Mouse (Mus musculus) stomach, postnatal 0 days (tissue): ENCODE measurements around the gene Frem3. TPM values are rescaled to one million over a fixed set of nuclear protein-coding genes. Genes with fewer than 3 reads are reported as not detected.

ENCODE experiments used
- ATAC-seq: fragments of 200-750 bp; cut with Nextera tagmentation; 2 replicates; pipeline ENCODE4 v1.8.0; 2017; ENCODE audit not compliant: low FRiP score, low TSS enrichment
- DNase-seq: peaks from one replicate; pipeline ENCODE4 v3.0.0-alpha.2; 2016; ENCODE audit warnings: low spot score
- H3K27ac ChIP-seq: fragments of 300-500 bp; sonication (generic); replicated peaks from 2 replicates; pipeline ENCODE4 v1.5.1; 2014; ENCODE audit warnings: mild to moderate bottlenecking, control low read depth
- H3K27me3 ChIP-seq: fragments of 300-500 bp; sonication (generic); 2 replicates; pipeline ENCODE4 v1.6.1; 2014; ENCODE audit warnings: low read length; ENCODE audit not compliant: control insufficient read depth, insufficient read depth
- H3K36me3 ChIP-seq: fragments of 300-500 bp; sonication (generic); 2 replicates; pipeline ENCODE4 v1.6.1; 2014; ENCODE audit warnings: low read length, mixed read lengths; ENCODE audit not compliant: control insufficient read depth, insufficient read depth
- H3K4me1 ChIP-seq: fragments of 300-500 bp; sonication (generic); replicated peaks from 2 replicates; pipeline ENCODE4 v1.6.1; 2014; ENCODE audit warnings: antibody characterized with exemption; ENCODE audit not compliant: control insufficient read depth, insufficient read depth
- H3K4me2 ChIP-seq: fragments of 300-500 bp; sonication (generic); replicated peaks from 2 replicates; pipeline ENCODE4 v1.6.1; 2014; ENCODE audit warnings: low read depth, mild to moderate bottlenecking, control low read depth, moderate library complexity
- H3K4me3 ChIP-seq: fragments of 300-500 bp; sonication (generic); 2 replicates; pipeline ENCODE4 v1.5.1; 2014; ENCODE audit warnings: low read depth, low read length, control low read depth
- H3K9ac ChIP-seq: fragments of 300-500 bp; sonication (generic); 2 replicates; pipeline ENCODE4 v1.6.1; 2014; ENCODE audit warnings: mild to moderate bottlenecking, low read length, control low read depth, mixed read lengths
- H3K9me3 ChIP-seq: fragments of 300-500 bp; sonication (generic); 2 replicates; pipeline ENCODE4 v1.6.1; 2016; ENCODE audit warnings: low read length; ENCODE audit not compliant: control insufficient read depth
- CTCF ChIP-seq: IDR thresholded peaks from 2 replicates; pipeline ENCODE4 v1.5.1; 2016; ENCODE audit warnings: antibody characterized with exemption, low read depth, mild to moderate bottlenecking, moderate library complexity
- EP300 ChIP-seq: optimal IDR thresholded peaks from 2 replicates; pipeline ENCODE3; 2016; ENCODE audit warnings: antibody characterized with exemption
- WGBS: fragments of 180-500 bp; shearing (Covaris S2); extraction: QIAGEN DNeasy Blood & Tissue Kit; methylation state at CpG from one replicate; pipeline ENCODE4 v1.1.7; 2014; 5-methylcytosine and 5-hydroxymethylcytosine counted together
- polyA plus RNA-seq: library from polyadenylated mRNA; unstranded; fragments of >200 nt; fragmentation: Nextera tagmentation; extraction: Ambion mirVana; gene quantifications from 2 replicates; pipeline ENCODE4 v1.2.1, GENCODE M21; 2015

The Frem3 gene
- polyA plus RNA-seq, 1 experiment from 2014 or later = 0.06 TPM

DNA sequence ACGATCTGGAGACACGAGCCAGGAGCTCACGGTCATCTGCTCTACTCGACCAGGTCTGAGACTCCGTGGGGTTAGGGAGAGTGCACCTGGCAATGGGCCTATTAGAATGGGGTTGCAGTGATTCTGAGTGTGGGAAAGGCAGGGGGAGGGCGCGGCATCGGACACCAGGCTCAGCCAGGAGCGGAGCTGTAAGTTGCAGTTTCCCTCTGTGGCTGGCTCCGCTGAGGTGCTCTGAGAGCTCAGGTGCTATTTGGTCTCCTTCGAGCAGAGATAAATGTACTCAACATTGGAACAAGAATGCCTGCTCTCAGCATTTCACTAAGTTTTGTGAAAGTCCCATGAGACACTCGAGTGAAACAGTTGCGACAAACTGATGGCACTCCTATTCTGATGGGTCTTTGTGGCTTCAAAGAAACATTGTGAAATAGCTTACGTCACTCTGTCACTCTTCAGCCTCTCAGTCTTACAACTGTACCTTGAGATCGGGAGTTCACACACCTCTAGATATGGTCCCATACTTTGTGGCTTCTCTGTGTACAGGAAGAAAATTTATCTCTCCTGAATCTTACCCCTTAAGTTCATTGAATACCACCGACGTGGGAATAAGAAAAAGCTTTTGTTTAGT is 58.5 kb downstream of the Frem3 start:
- Histone ChIP-seq H3K4me1 (no peaks in the 10 kb centered on the region), H3K9me3 (no peaks in the 10 kb centered on the region), H3K9ac (no peak overlapping the region), H3K27ac (no peak overlapping the region), H3K27me3 (no peaks in the 10 kb centered on the region), H3K36me3 (no peaks in the 10 kb centered on the region), H3K4me3 (0 out of 2 replicates have a peak overlapping the region, but pooled peaks have one; percentile 4), H3K4me2 (peak overlapping the region; percentile 41)
- ATAC-seq (no peak), DNase-seq (peak; percentile 29)
- TF ChIP-seq CTCF (no peak), EP300 (no peak)
- 39% methylated on average over 17 of the region's 17 CpGs for WGBS

DNA sequence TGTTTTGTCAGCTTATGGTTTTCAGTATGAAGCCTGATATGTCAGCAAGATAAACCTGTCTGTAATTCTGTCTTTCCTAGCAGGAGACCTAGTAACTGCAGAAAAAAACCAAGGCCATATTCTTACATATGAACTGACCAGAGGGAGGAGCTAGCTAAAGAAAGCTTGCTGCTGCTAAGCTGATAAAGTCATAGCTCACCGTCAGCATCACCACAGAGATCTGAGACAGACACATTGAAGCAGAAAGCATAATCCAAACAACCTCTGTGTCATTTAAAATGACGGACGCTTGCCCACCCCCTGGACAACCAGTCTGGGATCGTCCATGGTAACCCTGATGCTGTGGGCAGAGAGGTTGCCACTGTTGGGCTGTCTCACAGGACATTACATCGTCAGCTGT is 71.7 kb downstream of the Frem3 start:
- Histone ChIP-seq H3K36me3 (no peaks in the 10 kb centered on the region), H3K27ac (no peak overlapping the region), H3K27me3 (no peaks in the 10 kb centered on the region), H3K4me2 (no peak overlapping the region), H3K4me3 (no peak overlapping the region), H3K4me1 (no peaks in the 10 kb centered on the region), H3K9me3 (no peaks in the 10 kb centered on the region), H3K9ac (no peak overlapping the region)
- 66% methylated on average over 5 of the region's 5 CpGs for WGBS
- TF ChIP-seq CTCF = no peak
- TF ChIP-seq EP300 = no peak
- ATAC-seq (no peak), DNase-seq (no peak)

DNA sequence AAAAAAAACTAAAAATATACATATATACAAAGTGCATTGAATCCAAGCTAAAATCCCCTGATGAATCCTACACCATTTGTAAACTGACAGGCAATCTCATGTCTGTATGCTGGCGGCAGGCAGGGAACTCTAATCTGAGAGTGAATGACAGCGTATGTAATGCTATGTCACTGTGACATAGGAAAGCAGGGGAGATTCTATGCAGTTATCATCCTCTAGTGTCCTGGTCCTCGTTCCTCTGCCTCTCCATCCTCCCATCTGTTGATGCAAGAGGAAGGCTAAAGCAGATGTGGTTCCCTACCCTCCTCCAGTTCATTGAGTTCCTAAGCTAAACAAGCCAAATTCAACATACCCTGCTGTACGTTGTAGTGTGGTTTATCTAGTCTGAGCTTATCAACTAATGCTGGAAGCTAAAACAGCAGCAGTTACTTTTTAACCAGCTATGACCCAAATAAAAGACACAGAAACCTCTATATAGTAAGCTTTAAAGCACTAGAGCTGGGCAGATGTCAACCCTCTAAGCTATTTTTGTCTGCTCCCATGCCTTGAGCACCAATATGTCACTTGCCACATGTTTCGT is 73.0 kb downstream of the Frem3 start:
- no peak for DNase-seq
- Histone ChIP-seq H3K9ac (no peak overlapping the region), H3K36me3 (no peaks in the 10 kb centered on the region), H3K27me3 (no peaks in the 10 kb centered on the region), H3K4me2 (no peak overlapping the region), H3K4me1 (no peaks in the 10 kb centered on the region), H3K9me3 (no peaks in the 10 kb centered on the region), H3K27ac (no peak overlapping the region), H3K4me3 (no peak overlapping the region)
- TF ChIP-seq EP300 (no peak), CTCF (no peak)
- no peak for ATAC-seq
- WGBS = 55% methylated on average over 5 of the region's 5 CpGs

DNA sequence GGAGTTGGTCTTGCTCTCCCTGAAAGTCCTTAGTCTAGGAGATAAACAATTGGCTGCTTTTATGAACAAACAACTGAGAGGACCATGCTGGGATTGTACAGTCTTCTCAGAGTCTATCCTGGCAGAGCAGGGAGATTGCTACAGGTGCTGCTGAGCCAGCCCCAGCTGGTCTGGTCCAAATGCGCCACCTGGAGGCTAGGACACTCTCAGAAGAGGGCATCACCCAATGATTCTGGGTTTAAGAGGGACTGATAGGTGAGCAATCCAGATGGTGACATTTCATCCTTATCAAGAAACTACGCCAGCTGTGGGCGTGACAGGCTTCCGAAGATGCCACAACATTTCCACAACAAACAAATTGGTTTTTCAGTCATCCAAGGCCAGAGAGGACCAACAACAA is 77.3 kb downstream of the Frem3 start:
- Histone ChIP-seq H3K4me1 (no peaks in the 10 kb centered on the region), H3K36me3 (no peaks in the 10 kb centered on the region), H3K9me3 (no peaks in the 10 kb centered on the region), H3K27me3 (no peaks in the 10 kb centered on the region), H3K27ac (no peak overlapping the region), H3K4me3 (no peak overlapping the region), H3K9ac (no peak overlapping the region), H3K4me2 (no peak overlapping the region)
- WGBS = 36% methylated on average over 4 of the region's 4 CpGs
- DNase-seq (peak; percentile 66), ATAC-seq (peak; percentile 63; the same call in 1 of the 2 replicates)
- TF ChIP-seq EP300 (no peak), CTCF (peak; percentile 85)

DNA sequence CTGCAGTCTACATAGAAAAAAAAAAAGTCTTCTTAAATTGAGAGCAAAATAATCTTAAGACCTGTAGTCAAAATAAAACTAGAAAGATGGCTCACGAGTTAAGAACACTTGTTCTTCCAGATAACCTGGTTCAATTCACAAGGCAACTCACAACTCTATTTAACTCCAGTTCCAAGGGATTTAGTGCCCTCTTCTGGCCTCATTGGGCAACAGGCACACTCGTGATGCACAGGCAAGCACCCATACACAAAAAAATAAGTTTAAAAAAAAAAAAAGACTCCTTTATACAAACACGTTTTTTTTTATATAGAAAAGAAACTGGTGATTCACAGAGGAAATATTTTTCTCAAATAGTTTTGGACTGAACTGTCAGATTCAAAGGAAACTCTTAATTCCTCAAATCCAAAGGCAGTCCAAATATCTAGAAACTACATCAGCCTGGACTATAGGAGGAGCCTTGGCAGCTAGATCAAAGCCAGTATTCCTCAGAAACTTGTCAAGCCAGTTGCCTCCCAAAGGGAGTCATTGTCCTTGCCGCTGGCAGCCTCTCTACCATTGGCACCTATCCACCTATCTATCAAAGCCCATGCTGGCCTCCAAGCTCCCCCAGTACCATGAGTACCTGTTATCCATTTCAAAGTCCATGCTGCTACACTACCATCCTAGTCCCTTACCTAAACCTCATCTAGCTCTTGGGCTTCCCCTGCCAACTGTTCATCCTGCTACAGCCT is 100.0 kb downstream of the Frem3 start:
- no peaks in the 10 kb centered on the region for H3K27me3 ChIP-seq
- H3K4me3 ChIP-seq = no peak overlapping the region
- peaks cover 11% of the 10 kb centered on the region for H3K36me3 ChIP-seq
- ATAC-seq = no peak
- DNase-seq = no peak
- H3K9me3 ChIP-seq = no peaks in the 10 kb centered on the region
- H3K4me1 ChIP-seq = no peaks in the 10 kb centered on the region
- no peak overlapping the region for H3K4me2 ChIP-seq
- WGBS = 61% methylated on average over 4 of the region's 4 CpGs
- H3K27ac ChIP-seq = no peak overlapping the region
- TF ChIP-seq EP300 (no peak), CTCF (peak; percentile 62)
- H3K9ac ChIP-seq = no peak overlapping the region

DNA sequence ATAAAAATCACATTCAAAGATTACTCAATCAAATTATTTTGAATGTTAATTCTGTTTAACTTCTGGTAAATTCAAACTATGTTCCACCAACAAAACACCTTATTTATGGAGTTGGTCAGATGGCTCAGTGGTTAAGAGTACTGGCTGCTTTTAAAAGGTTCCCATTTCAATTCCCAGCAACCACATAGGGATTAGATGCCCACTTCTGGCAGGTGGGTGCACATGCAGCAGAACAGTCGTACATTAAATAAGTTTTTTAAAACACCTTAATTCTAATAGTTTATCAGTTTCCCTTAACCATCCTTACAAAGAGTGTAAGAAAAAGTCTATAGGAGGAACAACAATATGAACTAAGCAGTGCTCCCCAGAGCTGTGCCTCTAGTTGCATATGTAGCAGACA is 103.6 kb downstream of the Frem3 start:
- no peak for ATAC-seq
- H3K4me3 ChIP-seq = no peak overlapping the region
- no peak for TF ChIP-seq EP300
- TF ChIP-seq CTCF = no peak
- H3K4me2 ChIP-seq = no peak overlapping the region
- peaks cover 7% of the 10 kb centered on the region; the same call in 1 of the 2 replicates for H3K36me3 ChIP-seq
- no peaks in the 10 kb centered on the region for H3K9me3 ChIP-seq
- H3K9ac ChIP-seq = no peak overlapping the region
- WGBS = 84% methylated on average over 1 of the region's 1 CpGs
- no peaks in the 10 kb centered on the region for H3K4me1 ChIP-seq
- DNase-seq = no peak
- no peaks in the 10 kb centered on the region for H3K27me3 ChIP-seq
- H3K27ac ChIP-seq = no peak overlapping the region
